Mouse (Mus musculus): ENCODE data around the gene Crip1. TPM values are rescaled to one million over a fixed set of nuclear protein-coding genes. Genes with fewer than 3 reads are reported as not detected.

Gene Crip1
- total RNA-seq, 2 experiments from 2014 or later, result 190 to 198 TPM

GRCm38 (mm10) chr12:113124726-113125125 is 21.4 kb upstream of the Crip1 start:
- DNase-seq, result no peak
- intact Hi-C loops (cut with DNase I), result no loop called here

- intact Hi-C loops (cut with DNase I), result no loop called here
- DNase-seq, result no peak
Observed at GRCm38 (mm10) chr12:113130732-113131131, 15.4 kb upstream of the Crip1 start.

GRCm38 (mm10) chr12:113131601-113132000 is 14.5 kb upstream of the Crip1 start:
- DNase-seq, result no peak
- intact Hi-C loops (cut with DNase I), result no loop called here

- peak; percentile 72 to 80 for DNase-seq
- intact Hi-C loops (cut with DNase I), result no loop called here
Observed at GRCm38 (mm10) chr12:113132567-113132966, 13.5 kb upstream of the Crip1 start.

GRCm38 (mm10) chr12:113133260-113133659 is 12.9 kb upstream of the Crip1 start:
- intact Hi-C loops (cut with DNase I), result no loop called here
- no peak for DNase-seq

DNA sequence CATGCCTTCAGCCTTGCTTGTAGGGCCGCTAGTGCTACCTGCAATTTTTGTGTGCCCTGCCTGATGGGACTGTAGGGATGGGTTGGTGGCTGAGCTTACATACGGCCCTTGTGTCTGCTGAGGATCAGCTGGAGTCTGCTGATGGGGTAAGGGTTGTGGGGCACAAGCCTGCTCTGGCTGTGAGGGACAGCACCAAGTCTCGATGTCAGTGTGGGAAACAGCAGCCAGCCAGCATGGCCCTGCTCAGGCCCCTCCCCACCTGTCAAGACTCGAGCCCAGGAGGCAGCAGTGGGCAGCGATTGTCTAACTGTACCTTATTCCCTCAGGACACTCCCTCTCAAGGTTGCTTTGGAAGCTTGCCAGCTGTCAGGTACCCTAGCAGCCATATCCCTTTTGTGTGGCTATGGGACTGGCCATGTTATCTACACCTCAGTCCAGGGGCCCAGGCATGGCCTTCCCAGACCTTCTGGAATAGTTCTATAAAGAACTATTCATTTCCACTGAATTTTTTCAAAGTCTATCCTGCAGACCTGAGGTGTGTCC is 12.2 kb upstream of the Crip1 start:
- no peak for DNase-seq
- intact Hi-C loops (cut with DNase I), result no loop called here

GRCm38 (mm10) chr12:113134502-113134901 is 11.6 kb upstream of the Crip1 start:
- no peak for DNase-seq

DNA sequence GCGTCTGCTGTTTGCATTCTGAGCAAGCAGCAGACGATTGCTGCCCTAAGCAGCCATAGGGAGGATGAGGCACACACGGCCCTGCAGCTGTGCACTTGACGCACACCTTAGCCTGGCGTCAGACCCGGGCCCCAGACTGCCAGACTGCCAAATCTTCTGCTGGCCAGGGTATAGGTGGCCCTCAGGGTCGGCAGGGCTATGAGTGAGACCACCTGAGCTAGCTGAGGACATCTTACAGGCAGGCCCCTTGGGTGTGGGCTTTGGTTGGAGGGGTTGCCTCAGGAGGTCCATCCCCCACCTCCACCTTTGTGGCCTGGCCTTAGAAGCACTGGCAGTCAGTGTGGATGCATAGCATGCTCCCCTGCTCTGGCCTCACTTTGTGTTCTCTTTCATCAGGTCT is 10.7 kb upstream of the Crip1 start:
- DNase-seq, result no peak
- intact Hi-C loops (cut with DNase I), result no loop called here

More at GRCm38 (mm10) chr12:113134502-113134901, 11.6 kb upstream of the Crip1 start:
- intact Hi-C loops (cut with DNase I), result no loop called here

- intact Hi-C loops (cut with DNase I), result no loop called here
Observed at GRCm38 (mm10) chr12:113136492-113137020, 9.6 kb upstream of the Crip1 start.

GRCm38 (mm10) chr12:113137260-113138213 is 8.6 kb upstream of the Crip1 start:
- peak in 1 of 2 experiments; percentile 48 for DNase-seq
- intact Hi-C loops (cut with DNase I), result no loop called here

More at GRCm38 (mm10) chr12:113136492-113137020, 9.6 kb upstream of the Crip1 start:
- no peak for DNase-seq

- intact Hi-C loops (cut with DNase I), result no loop called here
- peak in 1 of 2 experiments; percentile 19 for DNase-seq
Observed at GRCm38 (mm10) chr12:113138291-113138690, 7.8 kb upstream of the Crip1 start.

DNA sequence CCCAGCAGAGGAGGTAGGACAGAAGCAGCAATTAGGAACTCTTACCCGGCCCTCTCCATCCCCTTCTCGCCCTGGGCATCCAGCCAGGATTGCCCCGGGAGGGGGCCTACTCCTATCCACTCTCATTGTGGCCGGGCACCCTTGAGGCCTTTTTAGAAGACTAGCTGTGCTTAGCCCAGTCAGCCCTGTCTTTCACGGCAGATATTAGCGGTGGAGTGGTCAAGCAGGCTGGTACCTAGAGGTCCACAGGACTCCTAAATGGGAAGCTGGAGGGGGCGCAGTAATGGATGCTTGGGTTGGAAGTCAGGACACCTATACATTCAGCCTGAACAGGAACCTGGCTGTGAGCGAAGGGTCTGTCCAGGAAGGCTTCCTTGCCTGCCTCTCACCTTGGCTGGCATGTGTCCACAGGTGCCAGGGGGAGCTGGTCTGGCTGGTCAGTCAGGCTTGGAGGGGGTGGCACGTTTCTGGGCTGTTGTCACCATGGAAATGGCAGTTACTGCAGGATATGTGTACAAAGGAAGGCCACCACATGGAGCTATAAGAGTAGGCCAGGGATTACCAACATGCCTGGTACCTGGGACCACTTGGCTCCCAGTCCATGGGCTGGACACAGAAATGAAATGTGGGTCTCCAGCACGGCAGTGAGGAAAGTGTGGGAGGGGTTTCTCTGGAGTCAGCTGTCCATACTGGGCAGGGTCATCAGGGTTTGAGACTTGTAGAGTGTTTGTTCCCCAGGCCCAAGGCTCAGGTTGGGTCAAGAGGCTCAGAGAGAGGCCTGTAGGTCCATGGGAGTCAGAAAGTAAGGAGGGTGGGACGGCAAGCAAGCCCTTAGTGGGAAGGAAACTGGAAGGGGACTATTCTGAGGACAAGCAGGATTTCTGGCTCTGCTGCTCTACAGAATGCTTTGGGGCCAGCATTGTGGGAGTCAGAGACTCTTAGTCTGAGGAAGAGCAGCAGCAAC is 6.9 kb upstream of the Crip1 start:
- intact Hi-C loops (cut with DNase I), result no loop called here
- DNase-seq, result peak in 1 of 2 experiments; percentile 33

DNA sequence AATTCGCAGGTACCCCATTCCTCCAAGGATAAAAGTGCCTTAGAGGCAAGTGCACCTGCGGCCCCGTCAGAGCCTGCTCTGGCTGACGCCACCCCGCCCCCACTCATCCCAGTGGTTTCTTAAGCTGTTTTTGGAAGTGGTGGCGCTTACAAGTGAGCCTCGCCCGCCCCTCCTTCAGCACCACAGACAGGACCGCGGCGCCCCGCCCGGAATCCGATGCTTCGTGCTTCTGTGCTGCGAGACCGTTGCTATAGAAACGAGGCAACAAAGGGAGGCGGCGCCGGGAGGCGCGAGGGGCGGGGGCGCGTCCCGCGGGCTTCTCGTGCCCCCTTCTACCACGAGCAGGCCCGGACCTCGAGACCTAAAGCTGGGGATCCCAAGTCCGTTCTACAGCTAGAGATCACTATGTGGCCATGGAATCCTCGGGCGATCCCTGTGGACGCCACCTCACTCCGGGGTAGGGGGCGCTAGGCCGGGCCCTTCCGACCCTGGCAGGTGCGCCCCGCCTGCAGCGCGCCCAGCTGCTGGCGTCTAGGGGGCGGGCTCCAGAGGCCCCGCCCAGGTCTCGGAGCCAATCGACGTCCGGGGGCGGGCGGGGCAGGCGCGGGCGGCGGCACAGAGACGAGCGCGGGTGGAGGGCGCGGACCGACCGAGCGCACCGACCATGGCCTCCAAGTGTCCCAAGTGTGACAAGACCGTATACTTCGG is 6.1 kb upstream of the Crip1 start, which contains the start of gene Crip2:
Gene Crip2 (plus strand): TSS at position 329 of the 708 bp plus-strand sequence.
- intact Hi-C loops (cut with DNase I), result no loop called here
- peak; percentile 91 to 98 for DNase-seq

GRCm38 (mm10) chr12:113140616-113141411 is 5.3 kb upstream of the Crip1 start:
- intact Hi-C loops (cut with DNase I), result no loop called here
- peak; percentile 64 to 74 for DNase-seq

GRCm38 (mm10) chr12:113141531-113141973 is 4.6 kb upstream of the Crip1 start:
- peak; percentile 78 to 83 for DNase-seq
- intact Hi-C loops (cut with DNase I), result no loop called here

GRCm38 (mm10) chr12:113142021-113142975 is 3.8 kb upstream of the Crip1 start:
- intact Hi-C loops (cut with DNase I), result no loop called here
- DNase-seq, result peak; percentile 83 to 88

GRCm38 (mm10) chr12:113143164-113143563 is 3.0 kb upstream of the Crip1 start:
- DNase-seq, result peak; percentile 51 to 70
- intact Hi-C loops (cut with DNase I), result no loop called here

All from heart, postnatal 36 days (tissue).